Mouse (Mus musculus) heart, adult 2 months (tissue): ENCODE data around the gene Gm9736.

ENCODE experiments used
- EP300 ChIP-seq: fragments of 200-500 bp; IDR thresholded peaks from 2 replicates; pipeline ENCODE4 v1.6.1; 2011; ENCODE audit warnings: low read depth, low read length, control low read depth; ENCODE audit not compliant: insufficient read depth
- POLR2A ChIP-seq: fragments of 200-500 bp; IDR thresholded peaks from 2 replicates; pipeline ENCODE4 v1.6.1; 2011; ENCODE audit warnings: mild to moderate bottlenecking, low read depth, low read length, control low read depth; ENCODE audit not compliant: insufficient read depth

DNA sequence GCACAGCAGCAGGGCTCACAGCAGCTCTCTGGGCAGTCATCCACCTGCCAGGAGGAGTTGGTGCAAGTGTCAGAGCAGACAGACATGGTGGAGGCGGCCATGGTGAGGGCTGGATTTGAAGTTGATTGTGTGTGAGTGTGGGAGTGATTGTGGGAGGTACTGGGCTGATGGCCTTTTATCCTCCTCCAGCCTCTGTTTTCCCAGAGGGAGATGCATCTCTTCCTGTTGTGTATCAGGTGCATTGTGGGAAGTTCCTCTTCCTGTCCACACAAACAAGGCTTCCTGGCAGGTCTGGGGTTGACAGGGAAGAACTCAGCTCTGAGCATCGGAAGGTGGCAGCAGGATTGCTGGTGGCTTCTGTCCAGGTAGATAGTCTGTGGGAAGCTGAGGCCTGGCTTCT, 43.8 kb upstream of the Gm9736 start, which contains the start of gene Gm9639:
- TF ChIP-seq EP300 (no peak), POLR2A (no peak)
